Mouse (Mus musculus) MEL (cell line): ENCODE data around the gene Cic. TPM values are rescaled to one million over a fixed set of nuclear protein-coding genes. Genes with fewer than 3 reads are reported as not detected.

ENCODE experiments used
- DNase-seq: peaks from one replicate; pipeline ENCODE4 v3.0.0; 2011; ENCODE audit warnings: low read depth, low spot score
- H3K27ac ChIP-seq: 2 replicates; pipeline ENCODE4 v1.5.1; 2012; ENCODE audit warnings: low read depth, mild to moderate bottlenecking, control low read depth, low read length, moderate library complexity; ENCODE audit not compliant: control insufficient read depth
- H3K27me3 ChIP-seq, 2 experiments: fragments of 150-350 bp in 1 of 2; sonication (generic) in 1 of 2; 2 replicates each; pipeline ENCODE4 v1.6.1; 2012; ENCODE audit warnings: low read length in 2 of 2, mild to moderate bottlenecking in 2 of 2, improper control_type of control experiment in 1 of 2, moderate library complexity in 1 of 2; ENCODE audit not compliant: insufficient read depth in 2 of 2, control insufficient read depth in 1 of 2
- H3K36me3 ChIP-seq, 2 experiments: 2 replicates each; pipeline ENCODE4 v1.6.1; 2012 to 2014; ENCODE audit warnings: low read length in 2 of 2, improper control_type of control experiment in 1 of 2, inconsistent platforms in 1 of 2, mild to moderate bottlenecking in 1 of 2; ENCODE audit not compliant: insufficient read depth in 2 of 2, control insufficient read depth in 1 of 2
- H3K4me1 ChIP-seq, 2 experiments: fragments of 150-350 bp in 1 of 2; sonication (generic) in 1 of 2; 2 replicates each; pipeline ENCODE4 v1.6.1; 2012; ENCODE audit warnings: low read length in 2 of 2, improper control_type of control experiment in 1 of 2, mild to moderate bottlenecking in 1 of 2; ENCODE audit not compliant: insufficient read depth in 2 of 2, control insufficient read depth in 1 of 2
- H3K4me3 ChIP-seq, 2 experiments: fragments of 150-350 bp in 1 of 2; sonication (generic) in 1 of 2; 2 replicates each; pipeline ENCODE4 v1.5.1; 2012; ENCODE audit warnings: low read depth in 2 of 2, low read length in 2 of 2, mild to moderate bottlenecking in 2 of 2, moderate library complexity in 2 of 2, control low read depth in 1 of 2, improper control_type of control experiment in 1 of 2; ENCODE audit not compliant: control insufficient read depth in 1 of 2, insufficient read depth in 1 of 2
- H3K79me2 ChIP-seq: 2 replicates; pipeline ENCODE4 v1.6.1; 2012; ENCODE audit warnings: mild to moderate bottlenecking, low read length, moderate library complexity; ENCODE audit not compliant: control insufficient read depth, poor library complexity, insufficient read depth
- H3K9ac ChIP-seq: 2 replicates; pipeline ENCODE4 v1.6.1; 2012; ENCODE audit warnings: low read depth, mild to moderate bottlenecking, control low read depth, low read length, moderate library complexity; ENCODE audit not compliant: control insufficient read depth, poor library complexity, severe bottlenecking
- H3K9me3 ChIP-seq: fragments of 150-350 bp; sonication (generic); replicated peaks from 2 replicates; pipeline ENCODE4 v1.6.1; 2012; ENCODE audit warnings: mild to moderate bottlenecking, low read length, improper control_type of control experiment, moderate library complexity; ENCODE audit not compliant: insufficient read depth
- CHD1 ChIP-seq: IDR thresholded peaks from 2 replicates; pipeline ENCODE4 v1.6.1; 2012; ENCODE audit warnings: low read depth, mild to moderate bottlenecking, inconsistent platforms, low read length, improper control_type of control experiment
- CTCF ChIP-seq, 3 experiments: IDR thresholded peaks in 2 of 3; conservative IDR thresholded peaks in 1 of 3; 2 replicates each; pipeline ENCODE4 v1.5.1; 2011 to 2012; ENCODE audit warnings: low read length in 3 of 3, low read depth in 2 of 3, mild to moderate bottlenecking in 2 of 3, improper control_type of control experiment in 1 of 3, inconsistent platforms in 1 of 3, mixed read lengths in 1 of 3, moderate library complexity in 1 of 3; ENCODE audit not compliant: control insufficient read depth in 1 of 3, insufficient read depth in 1 of 3, poor library complexity in 1 of 3, severe bottlenecking in 1 of 3
- EP300 ChIP-seq, 2 experiments: IDR thresholded peaks; 2 replicates each; pipeline ENCODE4 v1.6.1; 2011; ENCODE audit warnings: improper control_type of control experiment in 2 of 2, low read length in 2 of 2, low read depth in 1 of 2, mild to moderate bottlenecking in 1 of 2
- ETS1 ChIP-seq: IDR thresholded peaks from 2 replicates; pipeline ENCODE4 v1.6.1; 2012; ENCODE audit warnings: low read depth, mild to moderate bottlenecking, inconsistent platforms, low read length, improper control_type of control experiment, moderate library complexity
- GABPA ChIP-seq: IDR thresholded peaks from 2 replicates; pipeline ENCODE4 v1.6.1; 2012; ENCODE audit warnings: low read depth, mild to moderate bottlenecking, inconsistent platforms, low read length, improper control_type of control experiment, moderate library complexity
- JUND ChIP-seq: IDR thresholded peaks from 2 replicates; pipeline ENCODE4 v1.6.1; 2011; ENCODE audit warnings: low read depth, mild to moderate bottlenecking, improper control_type of control experiment, low read length
- KAT2A ChIP-seq: conservative IDR thresholded peaks from 2 replicates; pipeline ENCODE4 v1.6.1; 2012; ENCODE audit warnings: low read depth, low read length, improper control_type of control experiment, inconsistent platforms
- MAX ChIP-seq: IDR thresholded peaks from 2 replicates; pipeline ENCODE4 v1.6.1; 2011; ENCODE audit warnings: low read length, improper control_type of control experiment
- MEF2A ChIP-seq: IDR thresholded peaks from 2 replicates; pipeline ENCODE4 v1.6.1; 2014; ENCODE audit warnings: low read depth, mild to moderate bottlenecking, inconsistent platforms, low read length, improper control_type of control experiment; ENCODE audit not compliant: poor library complexity, insufficient replicate concordance, severe bottlenecking; ENCODE audit errors: extremely low read depth
- MYB ChIP-seq: IDR thresholded peaks from 2 replicates; pipeline ENCODE4 v1.6.1; 2011; ENCODE audit warnings: mild to moderate bottlenecking, low read depth, low read length, improper control_type of control experiment
- POLR2AphosphoS2 ChIP-seq: IDR thresholded peaks from 2 replicates; pipeline ENCODE4 v1.6.1; 2011; ENCODE audit warnings: low read length, improper control_type of control experiment
- RCOR1 ChIP-seq: IDR thresholded peaks from 2 replicates; pipeline ENCODE4 v1.6.1; 2012; ENCODE audit warnings: low read depth, mild to moderate bottlenecking, inconsistent platforms, low read length, improper control_type of control experiment
- TAL1 ChIP-seq: IDR thresholded peaks from 2 replicates; pipeline ENCODE4 v1.6.1; 2012; ENCODE audit warnings: mild to moderate bottlenecking, inconsistent platforms, low read length, moderate library complexity, mixed read lengths
- TBP ChIP-seq: IDR thresholded peaks from 2 replicates; pipeline ENCODE4 v1.8.0; 2011; ENCODE audit warnings: low read depth, low read length, improper control_type of control experiment
- TCF12 ChIP-seq: IDR thresholded peaks from 2 replicates; pipeline ENCODE4 v1.6.1; 2014; ENCODE audit warnings: low read depth, mild to moderate bottlenecking, inconsistent platforms, low read length, improper control_type of control experiment, moderate library complexity
- UBTF ChIP-seq: IDR thresholded peaks from 2 replicates; pipeline ENCODE4 v1.6.1; 2012; ENCODE audit warnings: low read depth, mild to moderate bottlenecking, inconsistent platforms, low read length, improper control_type of control experiment, moderate library complexity, borderline replicate concordance; ENCODE audit not compliant: insufficient read depth
- USF2 ChIP-seq, 2 experiments: IDR thresholded peaks; 2 replicates each; pipeline ENCODE4 v1.6.1; 2011 to 2012; ENCODE audit warnings: improper control_type of control experiment in 2 of 2, low read length in 2 of 2, borderline replicate concordance in 1 of 2, inconsistent platforms in 1 of 2, low read depth in 1 of 2, mild to moderate bottlenecking in 1 of 2; ENCODE audit not compliant: insufficient read depth in 1 of 2
- polyA plus RNA-seq, 2 experiments: library from polyadenylated mRNA; stranded (reverse) in 1 of 2; unstranded in 1 of 2; fragments of >175 nt in 1 of 2; fragments of >200 nt in 1 of 2; gene quantifications; 2 replicates each; pipeline versions ENCODE4 v1.2.1 to v1.2.4; 2012; ENCODE audit warnings: low replicate concordance in 2 of 2, low read depth in 1 of 2; ENCODE audit not compliant: insufficient read length in 2 of 2, insufficient read depth in 1 of 2, missing spikeins in 1 of 2
- total RNA-seq: library from RNA; depleted of rRNA; stranded (reverse); fragments of 300-350 nt; gene quantifications from 2 replicates; pipeline ENCODE4 v1.2.3, GENCODE M21; 2012

The Cic gene
- total and polyA plus RNA-seq, 3 experiments, result 56.6 to 157 (median 157) TPM

GRCm38 (mm10) chr7:25297454-25298325, 30.2 kb downstream of the Cic start, which contains the start of gene Pafah1b3 (continued):
- TF ChIP-seq CTCF (IDR thresholded peaks at IDR 0.05 in 2 of 3, conservative IDR thresholded peaks at IDR 0.05 in 1 of 3; ENCODE audit: control insufficient read depth in 1 of 3, insufficient read depth in 1 of 3, low read depth in 2 of 3, low read length in 3 of 3, poor library complexity in 1 of 3, severe bottlenecking in 1 of 3) (peak in 2 of 3 experiments; percentile 6 to 24; a peak in 1 of 6 replicates), RCOR1 (no peak), POLR2AphosphoS2 (no peak; the same call in 1 of the 2 replicates), UBTF (0 out of 2 replicates have a peak, but pooled peaks have one; percentile 27)

GRCm38 (mm10) chr7:25301063-25301462, 33.6 kb downstream of the Cic start, which contains the start of gene Prr19:
Prr19 (plus strand) TSS chr7:25301411.
- Histone ChIP-seq H3K9ac (no peak within 1 kb of the TSS), H3K36me3 (peaks cover 0 to 8% of the 10 kb centered on the region in 2 experiments; a peak in 1 of 4 replicates), H3K27me3 (no peaks in the 10 kb centered on the region), H3K4me1 (peaks cover 3 to 9% of the 10 kb centered on the region in 2 experiments; a peak in 3 of 4 replicates), H3K9me3 (no peaks in the 10 kb centered on the region), H3K79me2 (peaks cover 5% of the 10 kb centered on the region; the same call in 1 of the 2 replicates), H3K4me3 (no peak within 1 kb of the TSS), H3K27ac (no peak within 1 kb of the TSS)
- TF ChIP-seq MAX (peak; percentile 48; the same call in 1 of the 2 replicates), MEF2A (no peak), CTCF (IDR thresholded peaks at IDR 0.05 in 2 of 3, conservative IDR thresholded peaks at IDR 0.05 in 1 of 3; ENCODE audit: control insufficient read depth in 1 of 3, insufficient read depth in 1 of 3, low read depth in 2 of 3, low read length in 3 of 3, poor library complexity in 1 of 3, severe bottlenecking in 1 of 3) (no peak), CHD1 (no peak), MYB (no peak), TCF12 (no peak)
- DNase-seq, result peak; percentile 48

GRCm38 (mm10) chr7:25303003-25303684, 35.6 kb downstream of the Cic start:
- no peaks in the 10 kb centered on the region; a peak in 1 of 4 replicates for H3K27me3 ChIP-seq
- no peak for TF ChIP-seq JUND
- TF ChIP-seq TCF12, result no peak
- TF ChIP-seq KAT2A, result no peak
- no peak for TF ChIP-seq ETS1
- TF ChIP-seq USF2 (IDR thresholded peaks at IDR 0.05; ENCODE audit: borderline replicate concordance in 1 of 2, insufficient read depth in 1 of 2, low read depth in 1 of 2, low read length in 2 of 2), result no peak
- TF ChIP-seq TAL1, result no peak
- TF ChIP-seq CTCF (IDR thresholded peaks at IDR 0.05 in 2 of 3, conservative IDR thresholded peaks at IDR 0.05 in 1 of 3; ENCODE audit: control insufficient read depth in 1 of 3, insufficient read depth in 1 of 3, low read depth in 2 of 3, low read length in 3 of 3, poor library complexity in 1 of 3, severe bottlenecking in 1 of 3), result no peak
- no peak for TF ChIP-seq EP300 (IDR thresholded peaks at IDR 0.05; ENCODE audit: low read depth in 1 of 2, low read length in 2 of 2)
- no peak for TF ChIP-seq UBTF
- no peak for TF ChIP-seq TBP
- TF ChIP-seq GABPA, result no peak
- TF ChIP-seq, all 39 proteins: peak for 0
- Histone ChIP-seq H3K79me2 (no peaks in the 10 kb centered on the region), H3K36me3 (peaks cover 0 to 3% of the 10 kb centered on the region in 2 experiments; a peak in 1 of 4 replicates), H3K9ac (no peak overlapping the region), H3K27ac (no peak overlapping the region), H3K9me3 (no peaks in the 10 kb centered on the region), H3K4me1 (peaks cover 0 to 5% of the 10 kb centered on the region in 2 experiments; a peak in 1 of 4 replicates), H3K4me3 (no peak overlapping the region)
- DNase-seq, result no peak
